Mouse (Mus musculus) intestine, embryonic 15.5 days (tissue): ENCODE data around the gene Usp32. TPM values are rescaled to one million over a fixed set of nuclear protein-coding genes. Genes with fewer than 3 reads are reported as not detected.

ENCODE experiments used
- ATAC-seq: fragments of 200-750 bp; cut with Nextera tagmentation; 2 replicates; pipeline ENCODE4 v1.8.0; 2017; ENCODE audit warnings: moderate TSS enrichment, moderate library complexity
- H3K27ac ChIP-seq: fragments of 300-500 bp; sonication (generic); 2 replicates; pipeline ENCODE4 v1.5.1; 2015; ENCODE audit warnings: mild to moderate bottlenecking, inconsistent platforms
- H3K27me3 ChIP-seq: fragments of 300-500 bp; sonication (generic); replicated peaks from 2 replicates; pipeline ENCODE4 v1.6.1; 2015; ENCODE audit warnings: inconsistent platforms
- H3K36me3 ChIP-seq: fragments of 300-500 bp; sonication (generic); 2 replicates; pipeline ENCODE4 v1.6.1; 2015; ENCODE audit warnings: inconsistent platforms
- H3K4me1 ChIP-seq: fragments of 300-500 bp; sonication (generic); replicated peaks from 2 replicates; pipeline ENCODE4 v1.6.1; 2015; ENCODE audit warnings: inconsistent platforms
- H3K4me2 ChIP-seq: fragments of 300-500 bp; sonication (generic); replicated peaks from 2 replicates; pipeline ENCODE4 v1.6.1; 2015; ENCODE audit warnings: mild to moderate bottlenecking, inconsistent platforms
- H3K4me3 ChIP-seq: fragments of 300-500 bp; sonication (generic); replicated peaks from 2 replicates; pipeline ENCODE4 v1.5.1; 2015; ENCODE audit warnings: inconsistent platforms
- H3K9ac ChIP-seq: fragments of 300-500 bp; sonication (generic); 2 replicates; pipeline ENCODE4 v1.6.1; 2015; ENCODE audit warnings: inconsistent platforms
- H3K9me3 ChIP-seq: fragments of 300-500 bp; sonication (generic); 2 replicates; pipeline ENCODE4 v1.6.1; 2016; ENCODE audit warnings: inconsistent platforms
- WGBS: fragments of 180-500 bp; shearing (Covaris S2); methylation state at CpG from one replicate; pipeline ENCODE4 v1.1.7; 2015; 5-methylcytosine and 5-hydroxymethylcytosine counted together
- polyA plus RNA-seq: library from polyadenylated mRNA; unstranded; fragments of >200 nt; fragmentation: Nextera tagmentation; extraction: Ambion mirVana; gene quantifications from 2 replicates; pipeline ENCODE4 v1.2.1, GENCODE M21; 2015

Usp32 gene
- polyA plus RNA-seq, 1 experiment from 2014 or later = 3.4 TPM

- Histone ChIP-seq H3K9me3 (no peaks in the 10 kb centered on the region), H3K27me3 (peaks cover 41% of the 10 kb centered on the region), H3K9ac (no peak within 1 kb of the TSS), H3K27ac (no peak within 1 kb of the TSS), H3K36me3 (no peaks in the 10 kb centered on the region), H3K4me2 (peak within 1 kb of the TSS; percentile 55), H3K4me1 (peaks cover 20% of the 10 kb centered on the region), H3K4me3 (peak within 1 kb of the TSS; percentile 23)
- WGBS = under 1% methylated on average over 49 of the region's 49 CpGs
- ATAC-seq = no peak
These were observed 182.2 kb downstream of the Usp32 start, which contains the start of gene Car4 for GRCm38 (mm10) chr11:84957591-84958270. Car4 (plus strand) TSS chr11:84957786.

DNA sequence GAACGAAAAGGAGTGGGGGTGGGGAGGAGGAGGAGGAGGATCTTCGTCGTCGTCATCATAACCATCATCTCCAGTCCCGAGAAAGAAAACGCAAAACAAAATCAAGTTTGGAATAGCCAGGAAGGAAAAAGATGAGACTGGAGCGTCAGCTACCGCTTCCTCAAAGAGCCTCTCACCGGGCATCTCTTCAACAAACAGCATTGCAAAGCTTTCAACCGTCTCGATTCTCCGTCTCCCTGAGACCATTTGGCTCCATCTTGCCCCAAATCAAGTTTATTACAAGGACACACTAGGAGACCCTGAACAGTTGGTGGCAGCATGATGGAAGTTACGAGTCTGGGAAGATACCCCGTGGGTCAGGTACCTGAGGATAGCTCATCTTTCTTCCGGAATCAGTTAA is 182.8 kb downstream of the Usp32 start:
- H3K9me3 ChIP-seq = no peaks in the 10 kb centered on the region
- H3K27ac ChIP-seq = no peak overlapping the region
- peak overlapping the region; percentile 23 for H3K4me3 ChIP-seq
- WGBS = 7% methylated on average over 15 of the region's 15 CpGs
- ATAC-seq = no peak
- no peak overlapping the region for H3K9ac ChIP-seq
- H3K4me1 ChIP-seq = peaks cover 20% of the 10 kb centered on the region
- no peaks in the 10 kb centered on the region for H3K36me3 ChIP-seq
- peaks cover 41% of the 10 kb centered on the region for H3K27me3 ChIP-seq
- H3K4me2 ChIP-seq = peak overlapping the region; percentile 55

- Histone ChIP-seq H3K9ac (no peak overlapping the region), H3K4me3 (no peak overlapping the region), H3K27me3 (peaks cover 41% of the 10 kb centered on the region), H3K36me3 (no peaks in the 10 kb centered on the region), H3K4me2 (no peak overlapping the region), H3K4me1 (peaks cover 20% of the 10 kb centered on the region), H3K27ac (no peak overlapping the region), H3K9me3 (no peaks in the 10 kb centered on the region)
- ATAC-seq = no peak
- 29% methylated on average over 5 of the region's 5 CpGs for WGBS
These were observed 183.6 kb downstream of the Usp32 start for GRCm38 (mm10) chr11:84956400-84956799.

DNA sequence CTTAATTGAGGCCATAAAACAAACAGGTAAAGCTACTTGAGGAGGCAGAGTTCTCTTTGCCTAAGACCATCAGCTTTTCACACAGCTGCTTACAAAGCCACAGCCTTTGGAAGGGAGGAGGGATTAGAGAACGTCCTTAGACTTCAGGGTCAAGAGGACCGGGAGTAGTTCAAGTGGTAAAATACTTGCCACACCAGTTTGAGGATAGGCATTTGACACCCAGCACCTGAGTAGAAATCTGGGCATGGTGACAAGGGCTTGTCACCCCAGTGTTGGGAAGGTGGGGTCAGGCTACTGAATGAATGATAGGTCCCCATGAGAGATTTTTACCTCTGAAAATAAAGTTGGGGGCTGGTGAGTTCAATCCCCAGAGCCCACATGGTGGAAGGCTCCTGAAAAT is 187.3 kb downstream of the Usp32 start:
- Histone ChIP-seq H3K36me3 (no peaks in the 10 kb centered on the region), H3K4me3 (no peak overlapping the region), H3K4me1 (peaks cover 5% of the 10 kb centered on the region), H3K9me3 (no peaks in the 10 kb centered on the region), H3K27me3 (peaks cover 19% of the 10 kb centered on the region), H3K4me2 (no peak overlapping the region), H3K9ac (no peak overlapping the region), H3K27ac (no peak overlapping the region)
- ATAC-seq = no peak
- 35% methylated on average over 2 of the region's 2 CpGs for WGBS

DNA sequence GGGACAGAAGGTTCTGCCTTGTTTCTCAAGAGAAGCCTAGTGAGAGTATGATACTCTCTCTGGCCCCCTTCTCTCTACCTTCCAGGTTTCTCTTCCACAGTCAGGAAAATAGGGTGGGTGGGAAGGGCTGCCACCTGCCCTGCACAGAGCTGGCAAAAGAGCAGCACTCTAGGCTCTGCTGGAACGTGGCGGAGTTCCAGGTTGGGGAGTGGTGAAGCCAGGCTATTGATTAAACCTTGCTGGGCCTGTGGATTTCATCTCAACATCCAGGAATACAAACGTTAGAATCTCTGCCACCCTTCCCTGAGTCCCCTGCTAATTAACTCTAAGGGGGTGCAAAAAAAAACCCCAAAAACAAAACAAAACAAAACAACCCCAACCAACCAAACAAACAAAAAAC is 191.4 kb downstream of the Usp32 start:
- WGBS = 45% methylated on average over 3 of the region's 3 CpGs
- no peaks in the 10 kb centered on the region for H3K9me3 ChIP-seq
- no peaks in the 10 kb centered on the region for H3K36me3 ChIP-seq
- H3K4me2 ChIP-seq = no peak overlapping the region
- peaks cover 5% of the 10 kb centered on the region; the same call in 1 of the 2 replicates for H3K27me3 ChIP-seq
- H3K4me3 ChIP-seq = no peak overlapping the region
- no peaks in the 10 kb centered on the region for H3K4me1 ChIP-seq
- no peak overlapping the region for H3K27ac ChIP-seq
- ATAC-seq = no peak
- H3K9ac ChIP-seq = no peak overlapping the region

- Histone ChIP-seq H3K9me3 (no peaks in the 10 kb centered on the region), H3K9ac (no peak overlapping the region), H3K36me3 (no peaks in the 10 kb centered on the region), H3K4me3 (no peak overlapping the region), H3K4me1 (no peaks in the 10 kb centered on the region), H3K27me3 (peaks cover 5% of the 10 kb centered on the region; the same call in 1 of the 2 replicates), H3K4me2 (no peak overlapping the region), H3K27ac (no peak overlapping the region)
- 55% methylated on average over 3 of the region's 3 CpGs for WGBS
- ATAC-seq = no peak
These were observed 191.8 kb downstream of the Usp32 start for GRCm38 (mm10) chr11:84948114-84948513.

GRCm38 (mm10) chr11:84947206-84947605 is 192.8 kb downstream of the Usp32 start:
- Histone ChIP-seq H3K4me3 (no peak overlapping the region), H3K4me1 (no peaks in the 10 kb centered on the region), H3K27me3 (peaks cover 7% of the 10 kb centered on the region; the same call in 1 of the 2 replicates), H3K27ac (no peak overlapping the region), H3K4me2 (no peak overlapping the region), H3K9me3 (no peaks in the 10 kb centered on the region), H3K36me3 (no peaks in the 10 kb centered on the region), H3K9ac (no peak overlapping the region)
- no peak for ATAC-seq
- WGBS = 68% methylated on average over 6 of the region's 6 CpGs

- WGBS = 41% methylated on average over 3 of the region's 3 CpGs
- ATAC-seq = peak; percentile 15; the same call in 1 of the 2 replicates
- Histone ChIP-seq H3K36me3 (no peaks in the 10 kb centered on the region), H3K4me3 (no peak overlapping the region), H3K27ac (no peak overlapping the region), H3K4me2 (no peak overlapping the region), H3K27me3 (peaks cover 7% of the 10 kb centered on the region; the same call in 1 of the 2 replicates), H3K9me3 (no peaks in the 10 kb centered on the region), H3K9ac (no peak overlapping the region), H3K4me1 (no peaks in the 10 kb centered on the region)
These were observed 194.1 kb downstream of the Usp32 start for GRCm38 (mm10) chr11:84945841-84946240.

DNA sequence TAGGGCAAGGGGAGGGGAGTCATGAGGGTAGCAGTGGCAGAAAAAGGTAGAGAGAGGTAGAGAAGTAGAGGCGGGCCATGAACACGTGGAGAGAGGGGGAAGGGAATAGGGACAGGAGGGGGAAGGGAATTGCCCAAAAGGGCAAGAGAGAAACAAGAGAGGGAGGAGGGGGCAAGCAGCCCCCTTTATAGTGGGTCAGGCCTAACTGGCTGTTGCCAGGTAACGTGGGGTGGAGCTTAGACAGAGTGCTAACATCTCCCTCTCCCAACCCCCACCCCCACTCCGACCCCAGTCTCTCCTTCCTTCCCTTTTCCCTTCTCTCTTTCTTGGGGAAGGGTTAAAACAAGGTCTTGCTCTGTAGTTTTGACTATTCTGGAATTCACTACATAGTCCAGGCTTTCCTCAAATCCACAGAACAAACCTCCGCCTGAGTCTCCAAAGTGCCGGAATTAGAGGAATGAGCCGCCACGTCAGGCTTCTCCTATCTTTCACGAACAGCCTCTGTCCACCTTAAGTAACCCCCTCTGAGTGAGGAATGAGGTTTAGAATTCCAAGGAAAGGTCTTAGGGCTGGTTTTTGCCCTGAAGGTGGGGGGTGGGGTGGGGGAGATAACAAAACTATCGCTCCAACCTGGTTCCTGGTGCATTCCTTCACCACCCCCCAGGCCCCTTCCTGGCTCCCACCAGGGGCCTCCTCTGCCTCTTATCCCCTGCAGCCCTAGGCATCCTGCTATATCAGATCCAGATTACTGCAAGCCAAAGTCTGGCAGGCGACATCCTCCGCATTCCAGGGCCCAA is 195.1 kb downstream of the Usp32 start:
- no peak overlapping the region for H3K9ac ChIP-seq
- H3K27me3 ChIP-seq = peaks cover 7% of the 10 kb centered on the region; the same call in 1 of the 2 replicates
- WGBS = 2% methylated on average over 12 of the region's 12 CpGs
- no peaks in the 10 kb centered on the region for H3K36me3 ChIP-seq
- H3K9me3 ChIP-seq = no peaks in the 10 kb centered on the region
- H3K4me1 ChIP-seq = no peaks in the 10 kb centered on the region
- no peak overlapping the region for H3K4me2 ChIP-seq
- no peak for ATAC-seq
- H3K27ac ChIP-seq = no peak overlapping the region
- H3K4me3 ChIP-seq = no peak overlapping the region

DNA sequence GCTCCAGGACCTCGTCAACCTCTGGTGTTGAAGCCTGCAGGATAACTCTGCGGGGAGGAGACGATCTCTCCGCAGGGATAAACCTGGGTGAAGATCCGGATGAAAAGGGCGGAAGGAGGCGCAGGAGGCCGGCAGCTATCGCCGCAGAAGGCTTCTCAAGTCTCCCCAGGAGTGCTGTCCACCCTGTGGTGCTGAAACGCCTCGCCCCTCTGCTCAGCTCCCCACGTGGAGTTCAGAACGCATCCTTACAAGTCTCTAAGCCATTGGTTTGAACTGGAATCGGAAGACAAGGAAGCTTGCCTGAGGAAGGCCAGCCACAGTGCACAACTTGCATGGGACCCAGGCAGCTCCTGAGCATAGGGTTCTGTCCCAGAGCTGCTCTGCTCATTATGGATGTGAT is 196.0 kb downstream of the Usp32 start:
- Histone ChIP-seq H3K9me3 (no peaks in the 10 kb centered on the region), H3K4me3 (no peak overlapping the region), H3K4me2 (peak overlapping the region; percentile 34; the same call in 1 of the 2 replicates), H3K36me3 (no peaks in the 10 kb centered on the region), H3K9ac (no peak overlapping the region), H3K27ac (no peak overlapping the region), H3K27me3 (peaks cover 7% of the 10 kb centered on the region; the same call in 1 of the 2 replicates), H3K4me1 (no peaks in the 10 kb centered on the region)
- peak; percentile 39; the same call in 1 of the 2 replicates for ATAC-seq
- WGBS = 0% methylated on average over 15 of the region's 15 CpGs

DNA sequence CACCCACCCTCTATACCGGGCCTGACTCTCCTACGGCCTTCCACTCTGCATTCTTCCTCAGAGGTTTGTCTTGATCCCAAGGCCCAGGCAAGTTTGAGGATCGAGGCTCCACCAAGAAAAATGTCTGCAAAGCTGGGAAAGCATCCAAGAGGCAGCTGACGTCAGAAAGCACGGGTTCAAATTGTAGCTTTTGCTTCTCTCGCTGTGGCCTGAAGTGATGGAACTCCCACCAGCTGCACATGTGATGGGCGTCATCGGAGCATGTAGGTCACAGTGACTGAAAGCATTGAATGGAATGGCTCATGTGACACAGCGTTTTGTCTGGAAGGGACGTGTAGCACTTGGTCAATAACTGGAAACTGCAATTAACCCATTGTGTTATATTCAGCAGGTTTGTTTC is 199.8 kb downstream of the Usp32 start:
- Histone ChIP-seq H3K27ac (no peak overlapping the region), H3K9ac (no peak overlapping the region), H3K36me3 (no peaks in the 10 kb centered on the region), H3K4me1 (no peaks in the 10 kb centered on the region), H3K9me3 (no peaks in the 10 kb centered on the region), H3K27me3 (peaks cover 6% of the 10 kb centered on the region; the same call in 1 of the 2 replicates), H3K4me2 (no peak overlapping the region), H3K4me3 (no peak overlapping the region)
- 81% methylated on average over 10 of the region's 10 CpGs for WGBS
- ATAC-seq = no peak

GRCm38 (mm10) chr11:84939508-84940053 is 200.4 kb downstream of the Usp32 start:
- no peak overlapping the region for H3K4me3 ChIP-seq
- H3K9me3 ChIP-seq = no peaks in the 10 kb centered on the region
- peaks cover 2% of the 10 kb centered on the region; the same call in 1 of the 2 replicates for H3K27me3 ChIP-seq
- no peaks in the 10 kb centered on the region for H3K36me3 ChIP-seq
- no peak for ATAC-seq
- no peak overlapping the region for H3K9ac ChIP-seq
- WGBS = 59% methylated on average over 8 of the region's 8 CpGs
- no peaks in the 10 kb centered on the region for H3K4me1 ChIP-seq
- no peak overlapping the region for H3K27ac ChIP-seq
- no peak overlapping the region for H3K4me2 ChIP-seq
